8 mouse cellular contexts compared by ENCODE assay signal in genomic region chr9:19621843-19622822, GRCm38 (mm10). TPM values are rescaled to one million over a fixed set of nuclear protein-coding genes. Genes with fewer than 3 reads are reported as not detected.
A peak's percentile ranks its signal among the peaks of the same experiment; 100 is the strongest.
DNase-seq lines count a peak whose midpoint lies in the region; ATAC-seq lines count a peak whose summit lies in the region.

Gene Zfp317 (plus strand): TSS chr9:19622102.

- peak; percentile 97 for DNase-seq in CD4-positive, CD25-positive, alpha-beta regulatory T cell, adult 2 months (ENCODE audit: low read depth, low spot score)
- peak; percentile 99 for DNase-seq in fat pad, adult 2 months (ENCODE audit: extremely low read depth, low read depth, low spot score)
- peak; percentile 88 for DNase-seq in kidney, postnatal 10 days
- peak; percentile 95 to 96 for DNase-seq in natural killer cell, adult 2 months (ENCODE audit: low spot score in 2 of 2)

- H3K9me3 ChIP-seq in heart, embryonic 13.5 days, result no peaks in the 10 kb centered on the region
- H3K9me3 ChIP-seq in liver, embryonic 12.5 days (replicated peaks), result no peaks in the 10 kb centered on the region
- H3K9me3 ChIP-seq in stomach, embryonic 15.5 days, result no peaks in the 10 kb centered on the region

- peaks cover 20% of the 10 kb centered on the region for H3K36me3 ChIP-seq in heart, embryonic 13.5 days
- H3K36me3 ChIP-seq in liver, embryonic 12.5 days, result peaks cover 26% of the 10 kb centered on the region
- no peaks in the 10 kb centered on the region for H3K36me3 ChIP-seq in stomach, embryonic 15.5 days

- peak within 1 kb of the TSS; percentile 83 for H3K27ac ChIP-seq in brown adipose tissue, adult 24 weeks (replicated peaks; ENCODE audit: low read depth, low read length)
- peak within 1 kb of the TSS; percentile 89 for H3K27ac ChIP-seq in heart, embryonic 13.5 days (replicated peaks)
- H3K27ac ChIP-seq in liver, embryonic 12.5 days, result peak within 1 kb of the TSS; percentile 89
- H3K27ac ChIP-seq in stomach, embryonic 15.5 days, result peak within 1 kb of the TSS; percentile 92

- H3K4me1 ChIP-seq in brown adipose tissue, adult 24 weeks (ENCODE audit: control insufficient read depth, insufficient read depth, insufficient read length, low read length), result no peaks in the 10 kb centered on the region
- H3K4me1 ChIP-seq in heart, embryonic 13.5 days, result no peaks in the 10 kb centered on the region
- H3K4me1 ChIP-seq in liver, embryonic 12.5 days, result no peaks in the 10 kb centered on the region
- no peaks in the 10 kb centered on the region for H3K4me1 ChIP-seq in stomach, embryonic 15.5 days

- H3K9ac ChIP-seq in heart, embryonic 13.5 days, result peak within 1 kb of the TSS; percentile 85
- peak within 1 kb of the TSS; percentile 75 for H3K9ac ChIP-seq in liver, embryonic 12.5 days
- peak within 1 kb of the TSS; percentile 46 for H3K9ac ChIP-seq in stomach, embryonic 15.5 days

- 2% methylated on average over 35 of the region's 35 CpGs for WGBS in heart, embryonic 13.5 days
- WGBS in liver, embryonic 12.5 days (ENCODE audit: insufficient replicate concordance), result 2% methylated on average over 35 of the region's 35 CpGs
- 2% methylated on average over 35 of the region's 35 CpGs for WGBS in stomach, embryonic 15.5 days

- peak within 1 kb of the TSS; percentile 68 for H3K4me3 ChIP-seq in brown adipose tissue, adult 24 weeks (ENCODE audit: insufficient read depth, low read depth, low read length)
- peak within 1 kb of the TSS; percentile 73 for H3K4me3 ChIP-seq in heart, embryonic 13.5 days
- peak within 1 kb of the TSS; percentile 67 for H3K4me3 ChIP-seq in liver, embryonic 12.5 days
- H3K4me3 ChIP-seq in stomach, embryonic 15.5 days (replicated peaks), result peak within 1 kb of the TSS; percentile 63

- peak; percentile 87 for ATAC-seq in heart, embryonic 13.5 days (ENCODE audit: extremely low read depth, insufficient number of reproducible peaks, low FRiP score, low TSS enrichment)
- ATAC-seq in liver, embryonic 12.5 days, result peak; percentile 94
- peak; percentile 97 for ATAC-seq in stomach, embryonic 15.5 days (ENCODE audit: insufficient read depth, low FRiP score, low read depth)

- H3K4me2 ChIP-seq in heart, embryonic 13.5 days, result peak within 1 kb of the TSS; percentile 68
- peak within 1 kb of the TSS; percentile 65 for H3K4me2 ChIP-seq in liver, embryonic 12.5 days
- H3K4me2 ChIP-seq in stomach, embryonic 15.5 days, result peak within 1 kb of the TSS; percentile 40

- no peaks in the 10 kb centered on the region for H3K27me3 ChIP-seq in heart, embryonic 13.5 days (replicated peaks)
- no peaks in the 10 kb centered on the region for H3K27me3 ChIP-seq in liver, embryonic 12.5 days (replicated peaks)
- H3K27me3 ChIP-seq in stomach, embryonic 15.5 days (replicated peaks), result no peaks in the 10 kb centered on the region

RNA-seq across cellular contexts. Expression of gene Zfp317, which starts in this region (rescaled TPM):
- polyA plus RNA-seq in brown adipose tissue, adult 24 weeks (2012; ENCODE audit: insufficient read depth, insufficient read length, missing spikeins), result 6.8 and 7.1 TPM in 2 replicates
- polyA plus RNA-seq in heart, embryonic 13.5 days (2015; fragmentation: Nextera tagmentation; extraction: Ambion mirVana), result 17.9 and 18.8 TPM in 2 replicates
- 15.3 and 15.6 TPM in 2 replicates for polyA plus RNA-seq in liver, embryonic 12.5 days (2016; fragmentation: Nextera tagmentation; extraction: Ambion mirVana)
- 23.1 and 24.6 TPM in 2 replicates for polyA plus RNA-seq in stomach, embryonic 15.5 days (2015; fragmentation: Nextera tagmentation; extraction: Ambion mirVana)

Comparison
In these comparisons a context has a peak if more than half of its experiments do, and no peak if none do; other contexts are left out.
1. Peak in every context shown above with its lines: DNase-seq, ATAC-seq, H3K4me3 ChIP-seq and H3K27ac ChIP-seq.